Mouse (Mus musculus) erythroblast, embryonic 14.5 days (primary cell): Measurements from ENCODE around the gene Tagln3. TPM values are rescaled to one million over a fixed set of nuclear protein-coding genes. Genes with fewer than 3 reads are reported as not detected.

Source experiments
- H3K27me3 ChIP-seq: 2 replicates; pipeline ENCODE4 v1.6.1; 2012; ENCODE audit warnings: inconsistent platforms; ENCODE audit not compliant: control insufficient read depth
- H3K36me3 ChIP-seq: 2 replicates; pipeline ENCODE4 v1.6.1; 2012; ENCODE audit warnings: mild to moderate bottlenecking, inconsistent platforms; ENCODE audit not compliant: control insufficient read depth
- H3K4me1 ChIP-seq: 2 replicates; pipeline ENCODE4 v1.6.1; 2012; ENCODE audit warnings: inconsistent platforms; ENCODE audit not compliant: control insufficient read depth
- H3K4me3 ChIP-seq: replicated peaks from 2 replicates; pipeline ENCODE3; 2012; ENCODE audit warnings: moderate library complexity, mild to moderate bottlenecking, inconsistent platforms
- H3K9me3 ChIP-seq: 2 replicates; pipeline ENCODE4 v1.6.1; 2012; ENCODE audit warnings: low read length, inconsistent platforms, mixed read lengths; ENCODE audit not compliant: control insufficient read depth
- GATA1 ChIP-seq: IDR thresholded peaks from 2 replicates; pipeline ENCODE4 v1.6.1; 2012; ENCODE audit warnings: low read length, inconsistent platforms, mixed read lengths
- TAL1 ChIP-seq: IDR thresholded peaks from 3 replicates; pipeline ENCODE4 v1.6.1; 2012; ENCODE audit warnings: low read length, inconsistent platforms, mixed read lengths
- polyA plus RNA-seq: library from polyadenylated mRNA; stranded (reverse); fragments of >175 nt; gene quantifications from 2 replicates; pipeline ENCODE4 v1.2.3, GENCODE M21; 2012

Gene Tagln3
- polyA plus RNA-seq, 1 experiment = 0.03 TPM

DNA sequence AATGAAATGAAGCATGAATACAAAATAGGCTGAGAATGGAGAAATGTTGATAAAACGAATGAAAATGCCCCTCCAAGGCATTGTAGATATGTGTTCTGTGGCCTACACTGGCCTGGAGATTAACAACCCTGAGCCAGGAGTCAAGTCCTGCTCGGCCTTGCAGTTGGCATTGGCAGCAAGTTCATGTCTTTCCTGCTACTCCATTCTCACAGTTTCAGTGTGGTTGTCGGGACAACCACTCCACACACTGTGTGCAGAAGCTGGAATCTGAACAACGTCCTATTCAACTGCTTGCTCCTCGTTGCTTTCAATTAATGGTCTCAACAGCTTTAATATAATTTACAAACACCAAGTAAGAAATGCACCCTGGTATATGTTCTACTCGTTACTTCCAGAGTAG, 26.4 kb downstream of the Tagln3 start:
- no peaks in the 10 kb centered on the region for H3K27me3 ChIP-seq
- H3K9me3 ChIP-seq = no peaks in the 10 kb centered on the region
- TF ChIP-seq GATA1 (no peak), TAL1 (no peak)
- H3K4me1 ChIP-seq = no peaks in the 10 kb centered on the region
- no peak overlapping the region for H3K4me3 ChIP-seq
- H3K36me3 ChIP-seq = no peaks in the 10 kb centered on the region

DNA sequence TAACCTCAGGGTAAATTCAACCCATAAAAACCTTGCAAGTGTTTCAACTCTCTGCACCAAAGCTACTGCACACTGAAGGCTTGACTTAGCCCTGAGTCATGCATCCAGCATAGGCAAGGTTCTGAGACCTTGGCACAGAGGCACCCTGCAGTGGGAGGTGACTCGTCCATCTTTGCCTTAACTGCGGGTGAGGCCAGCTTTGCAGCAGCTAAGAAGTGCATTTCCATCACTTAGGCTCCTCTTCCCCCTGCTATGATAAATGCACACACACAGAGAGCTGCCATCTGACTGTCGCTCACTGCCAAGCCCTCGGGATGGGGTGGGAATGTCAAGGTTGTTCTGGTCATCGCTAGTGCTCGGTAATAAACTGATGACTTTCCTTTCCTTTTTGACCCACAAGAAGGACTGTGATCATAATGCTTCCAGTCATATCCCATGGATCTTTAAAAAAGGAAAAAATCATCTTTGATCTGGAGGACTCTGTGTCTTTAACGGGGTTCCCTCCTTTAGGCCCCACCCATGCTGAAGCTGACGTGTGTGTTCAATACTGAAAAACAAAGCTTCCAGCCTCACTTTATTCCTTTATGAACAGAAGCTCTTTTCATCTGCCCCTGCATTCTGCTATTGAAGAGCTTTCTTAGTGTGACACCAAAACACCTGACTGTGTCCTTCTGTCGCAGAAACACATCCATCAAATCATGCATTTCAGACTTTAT, 28.8 kb downstream of the Tagln3 start:
- Histone ChIP-seq H3K9me3 (no peaks in the 10 kb centered on the region), H3K4me3 (no peak overlapping the region), H3K36me3 (no peaks in the 10 kb centered on the region), H3K4me1 (no peaks in the 10 kb centered on the region), H3K27me3 (no peaks in the 10 kb centered on the region)
- TF ChIP-seq TAL1 (no peak), GATA1 (no peak)

DNA sequence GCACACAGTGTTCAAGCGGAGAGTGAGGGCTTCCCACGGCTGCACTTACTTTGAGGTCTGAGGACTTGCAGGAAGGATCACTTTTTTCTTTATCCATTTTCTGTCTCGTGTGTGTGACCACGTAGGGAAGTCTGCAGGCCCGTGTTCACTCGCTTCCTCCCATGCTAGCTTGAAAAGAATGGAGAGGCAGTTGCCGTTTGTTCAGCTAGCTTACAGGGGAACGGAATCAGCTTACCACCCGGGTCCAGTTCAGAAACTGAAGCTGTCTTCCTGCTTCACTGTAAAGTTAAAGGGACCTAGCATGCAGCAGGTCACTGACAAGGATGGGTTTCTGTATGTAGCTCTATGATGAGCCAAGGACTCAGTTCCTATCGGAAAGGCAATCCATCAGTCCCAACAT, 30.9 kb downstream of the Tagln3 start, which contains the start of gene Tmprss7:
TSS of gene Tmprss7 (minus strand) at position 101 of the 400 bp plus-strand sequence.
- Histone ChIP-seq H3K4me1 (no peaks in the 10 kb centered on the region), H3K4me3 (no peak within 1 kb of the TSS), H3K9me3 (no peaks in the 10 kb centered on the region), H3K27me3 (no peaks in the 10 kb centered on the region), H3K36me3 (no peaks in the 10 kb centered on the region)
- no peak for TF ChIP-seq TAL1
- TF ChIP-seq GATA1 = no peak

- Histone ChIP-seq H3K4me3 (no peak overlapping the region), H3K36me3 (no peaks in the 10 kb centered on the region), H3K9me3 (no peaks in the 10 kb centered on the region), H3K4me1 (no peaks in the 10 kb centered on the region), H3K27me3 (no peaks in the 10 kb centered on the region)
- TF ChIP-seq TAL1 (no peak), GATA1 (no peak)
Observed at GRCm38 (mm10) chr16:45692851-45693250, 31.6 kb downstream of the Tagln3 start.

GRCm38 (mm10) chr16:45690178-45690577, 34.2 kb downstream of the Tagln3 start:
- Histone ChIP-seq H3K4me3 (no peak overlapping the region), H3K9me3 (no peaks in the 10 kb centered on the region), H3K36me3 (no peaks in the 10 kb centered on the region), H3K4me1 (no peaks in the 10 kb centered on the region), H3K27me3 (no peaks in the 10 kb centered on the region)
- TF ChIP-seq TAL1 = no peak
- TF ChIP-seq GATA1 = no peak

DNA sequence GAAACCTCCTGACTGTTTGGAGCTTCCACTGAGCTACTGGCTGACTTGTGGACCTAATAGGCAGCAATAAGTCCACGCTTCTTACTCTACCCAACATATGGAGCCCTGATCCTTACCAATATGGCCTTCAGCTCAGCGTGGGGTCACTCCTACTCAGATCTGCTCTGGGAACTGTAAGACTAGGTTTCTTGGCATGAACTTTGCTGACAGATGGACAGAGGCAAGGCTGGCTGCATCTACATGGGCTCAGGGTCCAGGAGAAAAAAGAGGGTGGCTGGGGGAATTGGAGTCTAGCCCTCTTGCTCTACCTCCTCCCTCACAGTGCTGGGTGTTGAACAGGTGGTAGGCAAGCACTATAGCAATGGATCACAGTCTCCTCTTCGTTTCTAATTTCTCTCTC, 37.6 kb downstream of the Tagln3 start:
- Histone ChIP-seq H3K4me3 (no peak overlapping the region), H3K36me3 (no peaks in the 10 kb centered on the region), H3K4me1 (no peaks in the 10 kb centered on the region), H3K27me3 (no peaks in the 10 kb centered on the region), H3K9me3 (no peaks in the 10 kb centered on the region)
- TF ChIP-seq GATA1 = no peak
- no peak for TF ChIP-seq TAL1

DNA sequence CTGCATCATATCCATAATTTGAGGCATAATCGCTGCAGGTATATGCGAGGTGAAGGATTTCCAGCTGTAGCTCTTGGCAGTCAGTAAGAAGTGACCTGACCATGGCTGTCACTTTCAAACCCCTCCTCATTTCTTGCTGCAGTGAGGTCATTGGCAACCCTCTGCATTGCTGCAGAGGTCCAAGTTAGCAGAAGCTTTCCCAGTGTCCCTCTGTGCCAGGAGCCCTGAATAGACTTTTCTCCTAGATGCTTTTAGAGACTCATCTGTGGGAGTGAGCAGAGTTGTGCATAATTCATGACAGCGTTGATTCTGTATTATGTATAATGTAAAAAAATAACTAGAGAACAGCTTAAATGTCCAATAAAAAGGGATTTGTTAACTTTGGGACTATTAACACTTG, 39.1 kb downstream of the Tagln3 start:
- H3K9me3 ChIP-seq = no peaks in the 10 kb centered on the region
- no peaks in the 10 kb centered on the region for H3K36me3 ChIP-seq
- H3K27me3 ChIP-seq = no peaks in the 10 kb centered on the region
- no peak for TF ChIP-seq TAL1
- no peak for TF ChIP-seq GATA1
- H3K4me1 ChIP-seq = no peaks in the 10 kb centered on the region
- no peak overlapping the region for H3K4me3 ChIP-seq

DNA sequence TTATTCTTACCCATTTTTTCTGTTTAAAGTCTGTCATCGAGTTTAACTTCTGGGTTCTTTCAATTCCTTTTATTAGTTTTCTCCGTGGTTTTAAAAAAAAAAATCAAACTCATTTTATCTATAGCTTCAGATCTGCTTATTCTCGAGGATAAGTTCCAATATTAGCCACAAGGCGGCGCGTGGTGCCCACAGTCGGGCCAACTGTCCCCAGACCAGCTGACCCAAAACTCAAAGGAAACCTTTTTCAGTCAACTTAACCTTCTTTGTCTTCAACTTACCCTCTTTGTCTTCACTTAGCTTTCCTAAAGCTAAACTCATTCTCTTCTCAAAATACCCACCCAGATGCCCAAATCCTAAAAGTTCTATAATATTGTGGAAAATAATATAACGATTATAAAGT, 39.6 kb downstream of the Tagln3 start:
- H3K9me3 ChIP-seq = no peaks in the 10 kb centered on the region
- TF ChIP-seq GATA1 = no peak
- no peak for TF ChIP-seq TAL1
- H3K4me1 ChIP-seq = no peaks in the 10 kb centered on the region
- H3K4me3 ChIP-seq = no peak overlapping the region
- H3K27me3 ChIP-seq = no peaks in the 10 kb centered on the region
- no peaks in the 10 kb centered on the region for H3K36me3 ChIP-seq

- Histone ChIP-seq H3K9me3 (no peaks in the 10 kb centered on the region), H3K27me3 (no peaks in the 10 kb centered on the region), H3K4me3 (no peak overlapping the region), H3K36me3 (no peaks in the 10 kb centered on the region), H3K4me1 (no peaks in the 10 kb centered on the region)
- no peak for TF ChIP-seq TAL1
- no peak for TF ChIP-seq GATA1
Observed at GRCm38 (mm10) chr16:45676462-45676861, 47.9 kb downstream of the Tagln3 start.

- Histone ChIP-seq H3K9me3 (no peaks in the 10 kb centered on the region), H3K36me3 (no peaks in the 10 kb centered on the region), H3K27me3 (no peaks in the 10 kb centered on the region), H3K4me3 (no peak overlapping the region), H3K4me1 (no peaks in the 10 kb centered on the region; the same call in 1 of the 2 replicates)
- TF ChIP-seq GATA1 (no peak), TAL1 (no peak)
Observed at GRCm38 (mm10) chr16:45670005-45670404, 54.4 kb downstream of the Tagln3 start.
